Mouse (Mus musculus) cerebellum, adult (tissue): ENCODE data around the gene Dpagt1.
"Not testable (repeated sequence)": the region's sequence is repeated elsewhere in the genome, so short reads cannot be mapped to it uniquely, and the experiment has no call there.

Experiments
- ATAC-seq: cut with Nextera tagmentation; 2 replicates; pipeline ENCODE4 v1.9.2; 2017; ENCODE audit warnings: mild to moderate bottlenecking, moderate library complexity, mixed read lengths; ENCODE audit not compliant: insufficient number of reproducible peaks, low FRiP score, low TSS enrichment

Gene Dpagt1

GRCm38 (mm10) chr9:44336964-44337363, 11.1 kb downstream of the Dpagt1 start:
- ATAC-seq = no peak

GRCm38 (mm10) chr9:44337436-44338169, 11.8 kb downstream of the Dpagt1 start:
- no peak for ATAC-seq

GRCm38 (mm10) chr9:44338574-44338973, 12.8 kb downstream of the Dpagt1 start:
- no peak for ATAC-seq

GRCm38 (mm10) chr9:44341487-44341886, 15.7 kb downstream of the Dpagt1 start:
- ATAC-seq = no peak

GRCm38 (mm10) chr9:44342173-44342572, 16.4 kb downstream of the Dpagt1 start:
- no peak for ATAC-seq

- ATAC-seq = no peak
Observed at GRCm38 (mm10) chr9:44342605-44343004, 16.8 kb downstream of the Dpagt1 start.

- ATAC-seq = no peak
Observed at GRCm38 (mm10) chr9:44343290-44343689, 17.5 kb downstream of the Dpagt1 start.

GRCm38 (mm10) chr9:44343781-44344421, 18.1 kb downstream of the Dpagt1 start, which contains the start of gene Hmbs:
Gene Hmbs, minus strand, starts transcription at chr9:44344228.
- peak; percentile 88 for ATAC-seq

- ATAC-seq = no peak
Observed at GRCm38 (mm10) chr9:44345570-44346433, 20.0 kb downstream of the Dpagt1 start.

- ATAC-seq = no peak
Observed at GRCm38 (mm10) chr9:44347166-44347565, 21.3 kb downstream of the Dpagt1 start.

- no peak for ATAC-seq
Observed at GRCm38 (mm10) chr9:44347621-44348020, 21.8 kb downstream of the Dpagt1 start.

GRCm38 (mm10) chr9:44348546-44348945, 22.7 kb downstream of the Dpagt1 start:
- ATAC-seq = no peak

GRCm38 (mm10) chr9:44351396-44351795, 25.6 kb downstream of the Dpagt1 start:
- ATAC-seq = no peak

GRCm38 (mm10) chr9:44352337-44352736, 26.5 kb downstream of the Dpagt1 start:
- ATAC-seq = no peak

- ATAC-seq = no peak
Observed at GRCm38 (mm10) chr9:44353142-44353541, 27.3 kb downstream of the Dpagt1 start.

- ATAC-seq = no peak
Observed at GRCm38 (mm10) chr9:44357207-44357606, 31.4 kb downstream of the Dpagt1 start.

- peak; percentile 70; the same call in 1 of the 2 replicates for ATAC-seq
Observed at GRCm38 (mm10) chr9:44361190-44361917, 35.5 kb downstream of the Dpagt1 start, which contains the start of gene Vps11. Gene Vps11, minus strand, starts transcription at chr9:44361670.

GRCm38 (mm10) chr9:44361931-44362330, 36.1 kb downstream of the Dpagt1 start:
- ATAC-seq = not testable (repeated sequence)

GRCm38 (mm10) chr9:44364480-44364879, 38.7 kb downstream of the Dpagt1 start:
- ATAC-seq = no peak

- ATAC-seq = no peak
Observed at GRCm38 (mm10) chr9:44373386-44373785, 47.6 kb downstream of the Dpagt1 start.
